Mouse (Mus musculus) liver, postnatal 0 days (tissue): ENCODE data around the gene Pole2. TPM values are rescaled to one million over a fixed set of nuclear protein-coding genes. Genes with fewer than 3 reads are reported as not detected.

Source experiments
- ATAC-seq: fragments of 200-750 bp; cut with Nextera tagmentation; 2 replicates; pipeline ENCODE4 v1.8.0; 2017; ENCODE audit warnings: mild to moderate bottlenecking, moderate library complexity
- DNase-seq: peaks from one replicate; pipeline ENCODE4 v3.0.0-alpha.2; 2016
- H3K27ac ChIP-seq: fragments of 300-500 bp; sonication (generic); 2 replicates; pipeline ENCODE4 v1.5.1; 2014; ENCODE audit warnings: antibody characterized with exemption, moderate library complexity, mild to moderate bottlenecking, low read depth
- H3K27me3 ChIP-seq: fragments of 300-500 bp; sonication (generic); 2 replicates; pipeline ENCODE4 v1.6.1; 2014; ENCODE audit warnings: low read length, control low read depth, mixed read lengths; ENCODE audit not compliant: insufficient read depth
- H3K36me3 ChIP-seq: fragments of 300-500 bp; sonication (generic); replicated peaks from 2 replicates; pipeline ENCODE4 v1.6.1; 2014; ENCODE audit warnings: mild to moderate bottlenecking, control low read depth, low read length, moderate library complexity, mixed read lengths; ENCODE audit not compliant: insufficient read depth
- H3K4me1 ChIP-seq: fragments of 300-500 bp; sonication (generic); 2 replicates; pipeline ENCODE4 v1.6.1; 2014; ENCODE audit warnings: antibody characterized with exemption, mild to moderate bottlenecking, control low read depth; ENCODE audit not compliant: insufficient read depth
- H3K4me2 ChIP-seq: fragments of 300-500 bp; sonication (generic); 2 replicates; pipeline ENCODE4 v1.6.1; 2014; ENCODE audit warnings: low read depth, mild to moderate bottlenecking, low read length, moderate library complexity, mixed read lengths
- H3K4me3 ChIP-seq: fragments of 300-500 bp; sonication (generic); 2 replicates; pipeline ENCODE4 v1.5.1; 2014; ENCODE audit warnings: low read depth, low read length
- H3K9ac ChIP-seq: fragments of 300-500 bp; sonication (generic); replicated peaks from 2 replicates; pipeline ENCODE4 v1.6.1; 2014; ENCODE audit warnings: mild to moderate bottlenecking, moderate library complexity
- H3K9me3 ChIP-seq: fragments of 300-500 bp; sonication (generic); 2 replicates; pipeline ENCODE4 v1.6.1; 2016; ENCODE audit warnings: mild to moderate bottlenecking, control low read depth, low read length, mixed read lengths
- CTCF ChIP-seq: sonication (generic); IDR thresholded peaks from 2 replicates; pipeline ENCODE4 v1.5.1; 2016; ENCODE audit warnings: antibody characterized with exemption, low read depth
- EP300 ChIP-seq: IDR thresholded peaks from 2 replicates; pipeline ENCODE4 v1.6.1; 2016; ENCODE audit warnings: antibody characterized with exemption, low read depth, mild to moderate bottlenecking
- WGBS: fragments of 180-500 bp; shearing (Covaris S2); extraction: QIAGEN DNeasy Blood & Tissue Kit; methylation state at CpG from one replicate; pipeline ENCODE4 v1.1.7; 2014; ENCODE audit not compliant: insufficient replicate concordance; 5-methylcytosine and 5-hydroxymethylcytosine counted together
- polyA plus RNA-seq: library from polyadenylated mRNA; unstranded; fragments of >200 nt; fragmentation: Nextera tagmentation; extraction: Ambion mirVana; gene quantifications from 2 replicates; pipeline ENCODE4 v1.2.1, GENCODE M21; 2015

Pole2 gene
- polyA plus RNA-seq, 1 experiment from 2014 or later: 9.3 TPM

GRCm38 (mm10) chr12:69238284-69238683 is 10.3 kb upstream of the Pole2 start:
- no peak overlapping the region for H3K9ac ChIP-seq
- no peak overlapping the region for H3K4me3 ChIP-seq
- no peak for DNase-seq
- 46% methylated on average over 3 of the region's 3 CpGs for WGBS
- no peak overlapping the region for H3K4me2 ChIP-seq
- no peak for TF ChIP-seq CTCF
- no peak for TF ChIP-seq EP300
- H3K27ac ChIP-seq: no peak overlapping the region
- peaks cover 6% of the 10 kb centered on the region; the same call in 1 of the 2 replicates for H3K4me1 ChIP-seq
- no peaks in the 10 kb centered on the region for H3K36me3 ChIP-seq
- no peaks in the 10 kb centered on the region for H3K9me3 ChIP-seq
- no peaks in the 10 kb centered on the region for H3K27me3 ChIP-seq
- ATAC-seq: no peak

- Histone ChIP-seq H3K9me3 (no peaks in the 10 kb centered on the region), H3K9ac (no peak overlapping the region), H3K4me2 (no peak overlapping the region), H3K4me3 (no peak overlapping the region), H3K36me3 (no peaks in the 10 kb centered on the region), H3K27ac (no peak overlapping the region), H3K27me3 (no peaks in the 10 kb centered on the region), H3K4me1 (no peaks in the 10 kb centered on the region)
- TF ChIP-seq EP300 (no peak), CTCF (no peak)
- 75% methylated on average over 6 of the region's 6 CpGs for WGBS
- no peak for ATAC-seq
- DNase-seq: no peak
These were observed 7.8 kb upstream of the Pole2 start for GRCm38 (mm10) chr12:69235782-69236181.

GRCm38 (mm10) chr12:69229251-69229650 is 1.3 kb upstream of the Pole2 start:
- Histone ChIP-seq H3K36me3 (peaks cover 6% of the 10 kb centered on the region; the same call in 1 of the 2 replicates), H3K9ac (no peak overlapping the region), H3K27me3 (no peaks in the 10 kb centered on the region), H3K4me3 (no peak overlapping the region), H3K9me3 (no peaks in the 10 kb centered on the region), H3K4me2 (no peak overlapping the region), H3K27ac (no peak overlapping the region), H3K4me1 (peaks cover 8% of the 10 kb centered on the region)
- 52% methylated on average over 2 of the region's 2 CpGs for whole genome bisulfite sequencing
- peak; percentile 63 for DNase-seq
- no peak for TF ChIP-seq EP300
- TF ChIP-seq CTCF: peak; percentile 61
- no peak for ATAC-seq

GRCm38 (mm10) chr12:69220613-69221277 is 7.2 kb downstream of the Pole2 start:
- Histone ChIP-seq H3K9me3 (no peaks in the 10 kb centered on the region), H3K27ac (no peak overlapping the region), H3K36me3 (peaks cover 40% of the 10 kb centered on the region), H3K27me3 (no peaks in the 10 kb centered on the region), H3K4me2 (no peak overlapping the region), H3K4me3 (no peak overlapping the region), H3K4me1 (no peaks in the 10 kb centered on the region), H3K9ac (no peak overlapping the region)
- 87% methylated on average over 19 of the region's 19 CpGs for WGBS
- peak; percentile 82 for ATAC-seq
- TF ChIP-seq CTCF: no peak
- no peak for TF ChIP-seq EP300
- DNase-seq: no peak

- Histone ChIP-seq H3K4me2 (no peak overlapping the region), H3K9me3 (no peaks in the 10 kb centered on the region), H3K27me3 (no peaks in the 10 kb centered on the region), H3K4me1 (no peaks in the 10 kb centered on the region), H3K36me3 (peaks cover 50% of the 10 kb centered on the region), H3K9ac (no peak overlapping the region), H3K4me3 (no peak overlapping the region), H3K27ac (no peak overlapping the region)
- no peak for DNase-seq
- TF ChIP-seq EP300 (no peak), CTCF (no peak)
- 89% methylated on average over 7 of the region's 7 CpGs for WGBS
- ATAC-seq: no peak
These were observed 11.4 kb downstream of the Pole2 start for GRCm38 (mm10) chr12:69216587-69216986.

- no peak overlapping the region for H3K4me3 ChIP-seq
- no peak overlapping the region for H3K9ac ChIP-seq
- TF ChIP-seq CTCF (no peak), EP300 (no peak)
- H3K36me3 ChIP-seq: peaks cover 45% of the 10 kb centered on the region
- DNase-seq (no peak), ATAC-seq (no peak)
- 83% methylated on average over 3 of the region's 3 CpGs for WGBS
- H3K4me2 ChIP-seq: no peak overlapping the region
- no peak overlapping the region for H3K27ac ChIP-seq
- H3K9me3 ChIP-seq: no peaks in the 10 kb centered on the region
- H3K27me3 ChIP-seq: no peaks in the 10 kb centered on the region
- no peaks in the 10 kb centered on the region for H3K4me1 ChIP-seq
These were observed 12.8 kb downstream of the Pole2 start for GRCm38 (mm10) chr12:69215000-69215785.
